Mouse (Mus musculus) adrenal gland, adult (tissue): ENCODE results near the gene Bach2.
A peak's percentile ranks its signal among the peaks of the same experiment; 100 is the strongest.

Source experiments
- DNase-seq, 2 experiments: peaks; one replicate each; pipeline ENCODE4 v3.0.0; 2022 to 2023; ENCODE audit warnings: low spot score in 1 of 2; ENCODE audit not compliant: inconsistent age in 2 of 2

The Bach2 gene

GRCm38 (mm10) chr4:32385623-32386022 lies 147.0 kb downstream of the Bach2 start:
- DNase-seq, result no peak

- DNase-seq, result no peak
These were observed 147.7 kb downstream of the Bach2 start for GRCm38 (mm10) chr4:32386346-32386745.

GRCm38 (mm10) chr4:32386931-32387330 lies 148.3 kb downstream of the Bach2 start:
- DNase-seq, result no peak

- DNase-seq, result peak; percentile 59 to 72
These were observed 149.1 kb downstream of the Bach2 start for GRCm38 (mm10) chr4:32387479-32388240.

GRCm38 (mm10) chr4:32388564-32388963 lies 150.0 kb downstream of the Bach2 start:
- DNase-seq, result no peak

GRCm38 (mm10) chr4:32389107-32389800 lies 150.7 kb downstream of the Bach2 start:
- no peak for DNase-seq

GRCm38 (mm10) chr4:32391260-32391659 lies 152.7 kb downstream of the Bach2 start:
- peak in 1 of 2 experiments; percentile 61 for DNase-seq

GRCm38 (mm10) chr4:32393226-32393625 lies 154.6 kb downstream of the Bach2 start:
- DNase-seq, result no peak

- DNase-seq, result no peak
These were observed 155.3 kb downstream of the Bach2 start for GRCm38 (mm10) chr4:32393951-32394350.

- no peak for DNase-seq
These were observed 156.2 kb downstream of the Bach2 start for GRCm38 (mm10) chr4:32394850-32395249.

- DNase-seq, result no peak
These were observed 162.9 kb downstream of the Bach2 start for GRCm38 (mm10) chr4:32401459-32401858.

- no peak for DNase-seq
These were observed 164.9 kb downstream of the Bach2 start for GRCm38 (mm10) chr4:32403506-32403905.

GRCm38 (mm10) chr4:32405149-32405882 lies 166.7 kb downstream of the Bach2 start:
- no peak for DNase-seq

- no peak for DNase-seq
These were observed 167.4 kb downstream of the Bach2 start for GRCm38 (mm10) chr4:32405985-32406384.

GRCm38 (mm10) chr4:32408535-32408934 lies 169.9 kb downstream of the Bach2 start:
- DNase-seq, result no peak

- DNase-seq, result no peak
These were observed 170.7 kb downstream of the Bach2 start for GRCm38 (mm10) chr4:32409116-32409880.

- DNase-seq, result no peak
These were observed 174.5 kb downstream of the Bach2 start for GRCm38 (mm10) chr4:32413063-32413462.

- DNase-seq, result no peak
These were observed 174.9 kb downstream of the Bach2 start for GRCm38 (mm10) chr4:32413505-32413904.

- DNase-seq, result no peak
These were observed 176.4 kb downstream of the Bach2 start for GRCm38 (mm10) chr4:32414959-32415358.

- DNase-seq, result no peak
These were observed 179.3 kb downstream of the Bach2 start for GRCm38 (mm10) chr4:32417939-32418338.

- no peak for DNase-seq
These were observed 183.0 kb downstream of the Bach2 start for GRCm38 (mm10) chr4:32421570-32421969.
